Mouse (Mus musculus) olfactory bulb, adult 2 months (tissue): Measurements from ENCODE around the gene Fam227a.

Experiments used
- CTCF ChIP-seq: fragments of 200-500 bp; IDR thresholded peaks from 2 replicates; pipeline ENCODE4 v1.5.1; 2012; ENCODE audit warnings: low read depth, mild to moderate bottlenecking, low read length, moderate library complexity; ENCODE audit not compliant: insufficient read depth
- POLR2A ChIP-seq: fragments of 200-500 bp; IDR thresholded peaks from 2 replicates; pipeline ENCODE4 v1.6.1; 2012; ENCODE audit warnings: mild to moderate bottlenecking, low read depth, low read length, moderate library complexity; ENCODE audit not compliant: insufficient read depth

GRCm38 (mm10) chr15:79684616-79685015 is 25.9 kb upstream of the Fam227a start:
- TF ChIP-seq CTCF = no peak
- TF ChIP-seq POLR2A = no peak
